Mouse (Mus musculus) stomach, embryonic 14.5 days (tissue): ENCODE data around the gene Gzmd. TPM values are rescaled to one million over a fixed set of nuclear protein-coding genes. Genes with fewer than 3 reads are reported as not detected.
"Not testable (repeated sequence)": the region's sequence is repeated elsewhere in the genome, so short reads cannot be mapped to it uniquely, and the experiment has no call there.

Source experiments
- ATAC-seq: fragments of 200-750 bp; cut with Nextera tagmentation; 2 replicates; pipeline ENCODE4 v1.8.0; 2017; ENCODE audit warnings: low read depth, moderate TSS enrichment; ENCODE audit not compliant: insufficient number of reproducible peaks, insufficient read depth, low FRiP score
- H3K27ac ChIP-seq: fragments of 300-500 bp; sonication (generic); 2 replicates; pipeline ENCODE4 v1.5.1; 2014; ENCODE audit warnings: mild to moderate bottlenecking, low read length, moderate library complexity, mixed read lengths
- H3K27me3 ChIP-seq: fragments of 300-500 bp; sonication (generic); 2 replicates; pipeline ENCODE4 v1.6.1; 2014; ENCODE audit warnings: low read length, control low read depth, mixed read lengths; ENCODE audit not compliant: control insufficient read depth, insufficient read depth
- H3K36me3 ChIP-seq: fragments of 300-500 bp; sonication (generic); 2 replicates; pipeline ENCODE4 v1.6.1; 2014; ENCODE audit warnings: mild to moderate bottlenecking, control low read depth, low read length, moderate library complexity, mixed read lengths; ENCODE audit not compliant: control insufficient read depth, insufficient read depth
- H3K4me1 ChIP-seq: fragments of 300-500 bp; sonication (generic); 2 replicates; pipeline ENCODE4 v1.6.1; 2014; ENCODE audit warnings: low read length, control low read depth, mixed read lengths; ENCODE audit not compliant: control insufficient read depth, insufficient read depth
- H3K4me2 ChIP-seq: fragments of 300-500 bp; sonication (generic); replicated peaks from 2 replicates; pipeline ENCODE4 v1.6.1; 2014; ENCODE audit warnings: low read depth, low read length, control low read depth
- H3K4me3 ChIP-seq: fragments of 300-500 bp; sonication (generic); 2 replicates; pipeline ENCODE4 v1.5.1; 2014; ENCODE audit warnings: low read depth, low read length, control low read depth
- H3K9ac ChIP-seq: fragments of 300-500 bp; sonication (generic); replicated peaks from 2 replicates; pipeline ENCODE4 v1.6.1; 2014; ENCODE audit warnings: low read depth, mild to moderate bottlenecking, control low read depth, low read length, moderate library complexity, mixed read lengths
- H3K9me3 ChIP-seq: fragments of 300-500 bp; sonication (generic); 2 replicates; pipeline ENCODE4 v1.6.1; 2016; ENCODE audit warnings: low read depth, low read length, control low read depth; ENCODE audit not compliant: control insufficient read depth
- WGBS: fragments of 180-500 bp; shearing (Covaris S2); extraction: QIAGEN DNeasy Blood & Tissue Kit; methylation state at CpG from one replicate; pipeline ENCODE4 v1.1.7; 2014; 5-methylcytosine and 5-hydroxymethylcytosine counted together
- polyA plus RNA-seq: library from polyadenylated mRNA; unstranded; fragments of >200 nt; fragmentation: Nextera tagmentation; extraction: Ambion mirVana; gene quantifications from 2 replicates; pipeline ENCODE4 v1.2.1, GENCODE M21; 2014

Gene Gzmd
- polyA plus RNA-seq: not detected in 2 replicates

GRCm38 (mm10) chr14:56132508-56132907, at the start of gene Gzmd:
TSS of gene Gzmd (minus strand) at chr14:56132608.
- not testable (repeated sequence) for H3K4me1 ChIP-seq, H3K27ac ChIP-seq, H3K27me3 ChIP-seq, H3K9me3 ChIP-seq, H3K4me3 ChIP-seq, H3K4me2 ChIP-seq, ATAC-seq, H3K9ac ChIP-seq, H3K36me3 ChIP-seq
- 79% methylated on average over 2 of the region's 2 CpGs for WGBS

GRCm38 (mm10) chr14:56177651-56178050, 45.2 kb upstream of the Gzmd start:
- not testable (repeated sequence) for H3K4me3 ChIP-seq, H3K9me3 ChIP-seq, H3K27me3 ChIP-seq, H3K27ac ChIP-seq, ATAC-seq, H3K36me3 ChIP-seq, H3K4me2 ChIP-seq, H3K4me1 ChIP-seq, H3K9ac ChIP-seq
- WGBS: 21% methylated on average over 8 of the region's 8 CpGs

- Histone ChIP-seq H3K4me1 (no peaks in the 10 kb centered on the region), H3K27me3 (no peaks in the 10 kb centered on the region), H3K27ac (no peak within 1 kb of the TSS), H3K36me3 (no peaks in the 10 kb centered on the region), H3K4me3 (no peak within 1 kb of the TSS), H3K9me3 (no peaks in the 10 kb centered on the region), H3K4me2 (no peak within 1 kb of the TSS), H3K9ac (no peak within 1 kb of the TSS)
- 88% methylated on average over 5 of the region's 5 CpGs for WGBS
- no peak for ATAC-seq
Observed at GRCm38 (mm10) chr14:56174499-56174898, 42.1 kb upstream of the Gzmd start, which contains the start of gene Gzmn. TSS of gene Gzmn (minus strand) at chr14:56174599.

GRCm38 (mm10) chr14:56173396-56173795, 41.0 kb upstream of the Gzmd start:
- ATAC-seq: no peak
- H3K27me3 ChIP-seq: no peaks in the 10 kb centered on the region
- no peak overlapping the region for H3K27ac ChIP-seq
- no peak overlapping the region for H3K4me2 ChIP-seq
- no peak overlapping the region for H3K4me3 ChIP-seq
- no peaks in the 10 kb centered on the region for H3K9me3 ChIP-seq
- WGBS: 87% methylated on average over 6 of the region's 6 CpGs
- H3K9ac ChIP-seq: no peak overlapping the region
- H3K4me1 ChIP-seq: no peaks in the 10 kb centered on the region
- H3K36me3 ChIP-seq: no peaks in the 10 kb centered on the region

- H3K4me2 ChIP-seq: no peak overlapping the region
- no peak overlapping the region for H3K9ac ChIP-seq
- H3K4me1 ChIP-seq: no peaks in the 10 kb centered on the region
- WGBS: 89% methylated on average over 5 of the region's 5 CpGs
- H3K36me3 ChIP-seq: no peaks in the 10 kb centered on the region
- no peaks in the 10 kb centered on the region for H3K27me3 ChIP-seq
- H3K9me3 ChIP-seq: no peaks in the 10 kb centered on the region
- no peak overlapping the region for H3K27ac ChIP-seq
- H3K4me3 ChIP-seq: no peak overlapping the region
- no peak for ATAC-seq
Observed at GRCm38 (mm10) chr14:56172744-56173143, 40.3 kb upstream of the Gzmd start.

- Histone ChIP-seq H3K27ac (no peak overlapping the region), H3K36me3 (no peaks in the 10 kb centered on the region), H3K4me1 (no peaks in the 10 kb centered on the region), H3K9ac (no peak overlapping the region), H3K9me3 (no peaks in the 10 kb centered on the region), H3K4me2 (no peak overlapping the region), H3K27me3 (no peaks in the 10 kb centered on the region), H3K4me3 (no peak overlapping the region)
- 75% methylated on average over 6 of the region's 6 CpGs for WGBS
- no peak for ATAC-seq
Observed at GRCm38 (mm10) chr14:56168009-56168408, 35.6 kb upstream of the Gzmd start.

GRCm38 (mm10) chr14:56162109-56162508, 29.7 kb upstream of the Gzmd start:
- Histone ChIP-seq H3K4me1 (no peaks in the 10 kb centered on the region), H3K4me2 (no peak overlapping the region), H3K4me3 (no peak overlapping the region), H3K9me3 (no peaks in the 10 kb centered on the region), H3K36me3 (no peaks in the 10 kb centered on the region), H3K27ac (no peak overlapping the region), H3K9ac (no peak overlapping the region), H3K27me3 (no peaks in the 10 kb centered on the region)
- ATAC-seq: no peak
- WGBS: 93% methylated on average over 2 of the region's 2 CpGs

- WGBS: 82% methylated on average over 2 of the region's 2 CpGs
- H3K4me3 ChIP-seq, H3K4me1 ChIP-seq, H3K4me2 ChIP-seq, H3K9me3 ChIP-seq, H3K27me3 ChIP-seq, H3K36me3 ChIP-seq, H3K27ac ChIP-seq, H3K9ac ChIP-seq, ATAC-seq: not testable (repeated sequence)
Observed at GRCm38 (mm10) chr14:56159479-56159878, 27.1 kb upstream of the Gzmd start, which contains the start of gene Gzmg. TSS of gene Gzmg (minus strand) at chr14:56159579.

- H3K27ac ChIP-seq: no peak overlapping the region
- no peak for ATAC-seq
- no peaks in the 10 kb centered on the region for H3K4me1 ChIP-seq
- H3K4me2 ChIP-seq: no peak overlapping the region
- H3K9ac ChIP-seq: no peak overlapping the region
- H3K27me3 ChIP-seq: no peaks in the 10 kb centered on the region
- H3K9me3 ChIP-seq: no peaks in the 10 kb centered on the region
- 73% methylated on average over 2 of the region's 2 CpGs for WGBS
- H3K4me3 ChIP-seq: no peak overlapping the region
- H3K36me3 ChIP-seq: no peaks in the 10 kb centered on the region
Observed at GRCm38 (mm10) chr14:56155340-56155739, 22.9 kb upstream of the Gzmd start.
